Mouse (Mus musculus) thymus, adult 2 months (tissue): ENCODE measurements around the gene Mfsd12.

Source experiments
- CTCF ChIP-seq: fragments of 200-500 bp; IDR thresholded peaks from 2 replicates; pipeline ENCODE4 v1.5.1; 2012; ENCODE audit warnings: mild to moderate bottlenecking, control low read depth, low read length, moderate library complexity, borderline replicate concordance; ENCODE audit not compliant: control insufficient read depth, poor library complexity, insufficient read depth; ENCODE audit errors: extremely low read depth
- POLR2A ChIP-seq: fragments of 200-500 bp; IDR thresholded peaks from 2 replicates; pipeline ENCODE4 v1.6.1; 2012; ENCODE audit warnings: mild to moderate bottlenecking, low read length, control low read depth, moderate library complexity; ENCODE audit not compliant: control insufficient read depth, poor library complexity, insufficient read depth; ENCODE audit errors: extremely low read depth

- TF ChIP-seq POLR2A (no peak), CTCF (no peak)
These were observed 6.4 kb downstream of the Mfsd12 start for GRCm38 (mm10) chr10:81363436-81364346.
